In the genomic region with DNA sequence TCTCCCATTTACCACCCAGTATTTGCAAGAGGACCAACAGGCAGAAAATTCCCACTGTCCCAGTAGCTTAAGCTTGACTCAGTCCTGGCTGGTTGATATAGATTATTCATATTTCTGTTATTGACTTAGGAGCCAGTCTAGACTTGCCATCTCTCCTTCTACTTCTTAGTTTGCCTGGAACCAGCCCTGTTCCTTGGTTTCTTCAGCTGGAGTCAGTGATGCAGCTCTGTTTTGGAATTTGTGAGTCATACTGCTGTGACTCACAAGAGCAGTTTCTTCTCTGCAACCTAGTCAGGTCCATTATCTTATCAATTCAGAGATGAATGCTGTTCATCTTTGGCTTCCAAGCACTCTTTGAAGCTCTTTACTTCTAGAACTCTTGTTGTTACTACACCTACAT, we compare ENCODE assay signal across 25 mouse cellular contexts.
DNase-seq lines count a peak whose midpoint lies in the region; ATAC-seq lines count a peak whose summit lies in the region.
"Had no signal": no experiment of that assay in that cellular context is flagged by ENCODE, and none has a peak within 500 bp of the region (broad histone marks: within the 10 kb centered on the region; RNA-seq: fewer than 3 reads in every experiment).

No protein-coding gene starts in this region.

- peak; percentile 32 for DNase-seq in right cerebral cortex, adult 18-20 months
- DNase-seq in right cerebral cortex, postnatal 4 days = no peak
- peak; percentile 60 for DNase-seq in Muller cell, postnatal 12 days (ENCODE audit: inconsistent ontology term)
- DNase-seq in adrenal gland, postnatal 14 days = peak; percentile 5
- peak; percentile 13 to 74 for DNase-seq in left cerebral cortex, postnatal 25 days (ENCODE audit: low spot score in 2 of 2)
- DNase-seq in layer of hippocampus, postnatal 14 days (ENCODE audit: low spot score in 2 of 2) = no peak
- DNase-seq: cerebellum, postnatal 10 days; gastrocnemius, postnatal 10 days; heart, adult 18-20 months; heart, postnatal 4 days; kidney, postnatal 10 days; layer of hippocampus, postnatal 36 days; liver, embryonic 13.5 days; thymus, adult 18-20 months had no signal

- no peak overlapping the region for H3K9ac ChIP-seq in kidney, embryonic 14.5 days (ENCODE audit: low read depth, low read length)
- H3K9ac ChIP-seq: embryonic facial prominence, embryonic 13.5 days; heart, embryonic 15.5 days; limb, embryonic 13.5 days; liver, embryonic 13.5 days had no signal

- no peak overlapping the region for H3K27ac ChIP-seq in kidney, embryonic 14.5 days (ENCODE audit: low read depth, low read length)
- H3K27ac ChIP-seq: embryonic facial prominence, embryonic 13.5 days; heart, embryonic 15.5 days; limb, embryonic 13.5 days; liver, embryonic 13.5 days; macrophage; midbrain, embryonic 10.5 days had no signal

- ATAC-seq in kidney, embryonic 14.5 days (ENCODE audit: low FRiP score, low TSS enrichment) = no peak
- ATAC-seq in erythroblast, adult 5-6 weeks (replicated peaks; ENCODE audit: low FRiP score, poor library complexity, severe bottlenecking) = no peak
- ATAC-seq: forebrain, embryonic 16.5 days; hindbrain, embryonic 16.5 days; intestine, embryonic 16.5 days had no signal

- no peak overlapping the region for H3K4me3 ChIP-seq in kidney, embryonic 14.5 days (ENCODE audit: low read length)
- H3K4me3 ChIP-seq: embryonic facial prominence, embryonic 13.5 days; heart, embryonic 15.5 days; limb, embryonic 13.5 days; liver, embryonic 13.5 days; midbrain, embryonic 10.5 days had no signal

- no peaks in the 10 kb centered on the region for H3K9me3 ChIP-seq in kidney, embryonic 14.5 days (ENCODE audit: control insufficient read depth, low read length)
- H3K9me3 ChIP-seq: embryonic facial prominence, embryonic 13.5 days; G1E; heart, embryonic 15.5 days; limb, embryonic 13.5 days; liver, embryonic 13.5 days; midbrain, embryonic 10.5 days had no signal

- H3K36me3 ChIP-seq in kidney, embryonic 14.5 days (ENCODE audit: control insufficient read depth, insufficient read depth, low read length) = no peaks in the 10 kb centered on the region
- H3K36me3 ChIP-seq: embryonic facial prominence, embryonic 13.5 days; G1E; heart, embryonic 15.5 days; limb, embryonic 13.5 days; liver, embryonic 13.5 days; midbrain, embryonic 10.5 days had no signal

- H3K4me1 ChIP-seq in kidney, embryonic 14.5 days (ENCODE audit: control insufficient read depth, insufficient read depth, low read length) = no peaks in the 10 kb centered on the region
- H3K4me1 ChIP-seq: embryonic facial prominence, embryonic 13.5 days; heart, embryonic 15.5 days; limb, embryonic 13.5 days; liver, embryonic 13.5 days; midbrain, embryonic 10.5 days had no signal

- intact Hi-C loops in left cerebral cortex, postnatal 25 days (cut with DNase I) = no loop called here

- H3K27me3 ChIP-seq in kidney, embryonic 14.5 days (ENCODE audit: control insufficient read depth, insufficient read depth, low read length) = no peaks in the 10 kb centered on the region
- H3K27me3 ChIP-seq: embryonic facial prominence, embryonic 13.5 days; heart, embryonic 15.5 days; limb, embryonic 13.5 days; liver, embryonic 13.5 days had no signal

- H3K4me2 ChIP-seq in kidney, embryonic 14.5 days (replicated peaks; ENCODE audit: low read depth, low read length) = no peak overlapping the region
- H3K4me2 ChIP-seq: embryonic facial prominence, embryonic 13.5 days; heart, embryonic 15.5 days; limb, embryonic 13.5 days; liver, embryonic 13.5 days had no signal

Comparison
In these comparisons a context has a peak if more than half of its experiments do, and no peak if none do; other contexts are left out.
1. DNase-seq: peak in right cerebral cortex, adult 18-20 months (single experiment), Muller cell, postnatal 12 days (single experiment), adrenal gland, postnatal 14 days (single experiment) and left cerebral cortex, postnatal 25 days (2 of 2); none in right cerebral cortex, postnatal 4 days (single experiment) and layer of hippocampus, postnatal 14 days (0 of 2).